Mouse (Mus musculus) adrenal gland, postnatal 4 days (tissue): ENCODE data around the gene Cxcl13. TPM values are rescaled to one million over a fixed set of nuclear protein-coding genes. Genes with fewer than 3 reads are reported as not detected.

Experiments used
- DNase-seq, 2 experiments: peaks; one replicate each; pipeline ENCODE4 v3.0.0; 2021 to 2022; ENCODE audit warnings: low spot score in 2 of 2, mixed read lengths in 2 of 2
- total RNA-seq, 2 experiments: library from RNA; stranded (reverse); gene quantifications; 2 replicates each; pipeline ENCODE4 v1.2.3; 2021

Gene Cxcl13
- total RNA-seq, 2 experiments from 2014 or later = 0.82 to 2.7 TPM

DNA sequence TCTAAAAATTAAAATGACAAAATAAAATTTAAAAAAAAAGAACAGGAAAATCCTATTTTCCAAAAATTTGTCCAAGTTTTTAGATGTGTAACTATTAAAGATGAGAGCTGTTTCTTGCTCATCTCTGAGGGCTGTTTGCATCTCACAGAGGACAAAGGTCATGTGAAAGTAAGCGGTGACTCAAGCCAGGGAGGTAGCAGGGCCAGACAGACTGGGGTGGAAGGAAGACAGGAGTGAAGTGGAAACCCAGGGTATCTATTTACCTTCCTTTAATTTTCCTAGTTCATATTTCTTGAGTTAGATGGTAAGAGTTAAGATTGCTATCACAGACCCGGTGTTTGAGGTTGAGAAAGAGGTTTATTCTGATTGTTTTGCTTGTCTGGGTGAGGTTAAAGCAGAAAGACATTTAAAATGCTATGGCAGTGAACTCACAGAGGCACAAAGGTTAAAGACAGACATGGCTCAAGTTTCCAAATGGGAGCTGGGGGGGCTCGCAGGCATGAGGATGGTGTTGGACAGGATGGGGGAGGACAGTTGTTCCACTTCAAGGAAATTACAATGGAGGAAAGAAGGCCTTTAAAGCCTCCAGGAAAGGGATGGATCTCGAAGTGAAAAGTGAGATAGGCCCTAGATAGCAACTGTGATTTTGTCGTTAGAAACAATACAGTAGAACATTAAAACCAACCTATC is 27.2 kb downstream of the Cxcl13 start:
- DNase-seq = no peak

DNA sequence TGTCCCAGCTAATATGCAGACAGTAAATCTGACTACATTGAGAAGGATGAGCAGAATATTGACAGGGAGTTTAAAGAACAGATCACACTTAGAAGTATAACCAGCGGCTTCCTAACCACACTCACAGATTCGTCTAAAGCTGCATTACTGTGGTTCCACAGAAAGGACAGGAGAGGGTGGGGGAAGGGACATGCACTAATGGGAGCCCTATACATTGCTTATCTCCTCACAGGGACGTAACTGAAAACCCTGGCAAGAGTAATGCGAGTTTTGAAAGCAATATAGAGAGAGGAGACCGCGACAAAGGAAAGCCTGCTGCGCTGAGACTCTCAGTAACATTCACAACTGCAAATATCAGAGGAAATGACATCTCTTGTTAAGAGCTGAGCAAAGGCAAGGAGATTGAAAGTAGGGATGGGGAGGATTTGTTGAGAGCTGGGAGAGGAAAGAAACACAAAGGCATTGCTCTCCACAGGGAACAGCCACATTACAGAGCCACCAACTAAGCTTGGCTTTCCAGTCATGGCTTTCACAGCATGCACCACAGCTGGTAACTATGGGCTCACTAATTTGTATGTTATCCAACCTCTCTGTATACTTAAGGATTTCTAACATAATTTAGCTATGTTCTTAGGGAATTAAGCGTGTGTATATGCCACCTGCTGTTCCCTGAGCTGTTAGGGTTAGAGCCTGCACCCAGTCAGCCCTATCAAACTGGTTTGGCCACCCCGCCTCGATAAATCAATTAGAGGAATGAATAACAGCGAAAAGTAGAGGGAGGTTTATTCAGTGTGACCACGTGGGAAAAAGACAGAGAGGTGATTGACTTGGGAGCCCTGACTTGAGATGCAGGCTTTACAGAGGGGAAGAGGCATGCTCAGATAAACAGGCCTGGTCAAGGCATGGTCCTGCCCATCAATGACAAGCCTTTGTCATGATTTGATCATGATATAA is 34.9 kb downstream of the Cxcl13 start:
- DNase-seq = no peak

DNA sequence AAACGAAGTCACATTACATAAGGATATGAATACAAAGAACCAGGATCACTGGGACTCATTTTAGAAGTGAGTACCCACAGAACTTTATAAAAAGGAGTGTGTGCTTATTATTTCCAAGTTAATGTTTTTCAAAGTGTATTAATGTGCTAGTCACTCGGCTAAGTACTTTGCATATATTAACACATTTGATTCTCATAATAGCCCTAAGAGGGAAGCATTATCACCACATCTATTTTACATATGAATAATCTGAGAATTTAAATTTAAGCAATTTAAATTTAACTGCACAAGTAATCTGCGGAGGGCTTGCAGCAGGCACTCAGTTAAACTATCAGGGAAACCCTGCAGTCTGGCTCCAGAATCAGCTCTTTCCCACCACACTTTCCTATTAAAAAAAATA is 40.5 kb downstream of the Cxcl13 start:
- DNase-seq = no peak

DNA sequence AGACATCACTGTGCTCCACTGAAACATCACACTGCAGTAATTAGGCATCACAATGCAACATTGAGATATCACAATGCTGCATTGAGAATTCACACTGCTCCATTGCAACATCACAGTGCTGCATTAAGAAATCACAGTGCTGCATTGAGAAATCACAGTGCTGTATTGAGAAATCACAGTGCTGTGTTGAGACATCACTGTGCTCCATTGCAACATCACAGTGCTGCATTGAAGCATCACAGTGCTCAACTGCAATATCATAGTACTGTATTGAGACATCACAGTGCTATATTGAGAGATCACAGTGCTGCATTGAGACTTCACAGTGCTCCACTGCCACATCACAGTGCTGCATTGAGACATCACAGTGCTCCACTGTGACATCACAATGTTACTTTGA is 46.6 kb downstream of the Cxcl13 start:
- no peak for DNase-seq

DNA sequence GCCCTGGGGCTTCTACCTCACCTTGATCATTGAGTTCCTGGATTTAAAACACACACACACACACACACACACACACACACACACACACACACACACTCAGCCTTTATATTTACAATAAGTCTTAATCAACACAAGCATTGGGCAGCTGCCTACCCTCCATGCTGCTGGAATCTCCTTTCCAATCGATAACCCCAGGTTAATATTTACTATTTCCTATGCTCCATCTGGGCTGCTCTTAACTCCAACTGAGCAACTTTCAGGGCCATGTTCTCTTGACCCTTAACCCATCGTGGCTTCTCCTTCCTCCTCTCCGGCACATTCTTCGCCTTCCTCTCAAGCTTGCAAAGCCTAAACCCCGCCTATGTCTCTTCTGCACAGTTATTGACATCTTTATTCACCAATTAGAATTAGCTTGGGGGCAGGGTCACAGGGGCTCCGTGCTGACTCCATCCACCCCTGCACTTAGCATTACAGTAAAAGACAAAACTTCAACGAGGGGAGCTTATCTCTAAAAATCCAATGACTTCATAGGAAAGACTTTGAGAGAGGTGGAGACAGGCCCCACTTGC is 51.6 kb downstream of the Cxcl13 start:
- DNase-seq = no peak

DNA sequence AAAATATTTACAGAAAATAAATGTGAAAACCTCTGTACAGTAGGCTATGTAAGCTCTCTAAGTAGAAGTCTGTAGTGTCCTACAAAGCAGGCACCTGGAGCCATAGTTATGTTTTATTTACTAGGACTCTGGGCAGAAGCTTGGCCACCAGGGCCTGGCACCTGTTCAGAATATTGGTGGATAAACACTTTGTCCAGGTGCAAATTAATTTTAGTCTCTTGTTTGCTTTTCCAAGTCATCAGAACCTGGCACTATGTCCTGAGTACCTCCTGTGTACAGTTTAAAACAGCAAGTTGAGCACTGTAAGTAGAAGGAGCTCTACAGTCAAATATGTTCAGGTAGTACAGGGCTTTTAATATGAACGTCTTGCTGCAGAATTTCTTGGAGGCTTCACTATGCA is 52.3 kb downstream of the Cxcl13 start:
- no peak for DNase-seq

Other genes with a start within 250 kb of the Cxcl13 start
- not detected for gene Gm7978, start 220.8 kb upstream of the Cxcl13 start, total RNA-seq
- gene Gm7982, start 214.9 kb upstream of the Cxcl13 start, total RNA-seq = not detected
- gene E330014E10Rik, start 181.0 kb upstream of the Cxcl13 start, total RNA-seq = not detected
- 100 to 1,000 TPM; 104 to 124 TPM for gene Cnot6l, start 207.2 kb downstream of the Cxcl13 start, total RNA-seq